Mouse (Mus musculus) G1E (cell line): ENCODE measurements around the gene Arhgap33.

ENCODE experiments used
- GATA1 ChIP-seq: IDR thresholded peaks from 2 replicates; pipeline ENCODE4 v1.6.1; 2012; ENCODE audit warnings: borderline replicate concordance, low read length, inconsistent platforms, mixed read lengths
- TAL1 ChIP-seq: conservative IDR thresholded peaks from 2 replicates; pipeline ENCODE4 v1.6.1; 2012; ENCODE audit warnings: low read depth, low read length, inconsistent platforms, mixed read lengths

DNA sequence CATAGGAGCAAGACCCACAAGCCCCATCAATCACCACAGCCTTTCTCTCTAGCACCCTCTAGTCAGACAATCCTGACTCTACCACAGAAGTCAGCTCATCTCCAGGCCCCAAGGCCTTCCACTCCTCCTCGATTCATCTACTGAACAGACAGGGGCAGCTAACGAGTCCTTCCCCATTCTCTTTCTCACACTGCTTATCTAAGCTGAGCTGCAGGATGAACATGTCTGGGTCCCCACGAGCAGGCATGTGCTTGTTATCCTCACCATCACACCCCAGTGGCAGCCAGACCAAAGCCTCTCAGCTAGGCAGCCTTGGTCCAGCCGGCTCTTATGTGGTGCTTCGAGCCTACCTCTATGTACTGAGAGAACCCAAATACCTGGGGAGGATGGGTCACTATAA is 37.5 kb upstream of the Arhgap33 start:
- TF ChIP-seq TAL1 (no peak), GATA1 (no peak)
